Mouse (Mus musculus): ENCODE measurements at regions not wholly inside any gene's neighbourhood (a gene's known extent, or its start where the extent isn't known, plus 50 kb on each side); places are given as distances from the start of the nearest gene placed in this dataset.

DNA sequence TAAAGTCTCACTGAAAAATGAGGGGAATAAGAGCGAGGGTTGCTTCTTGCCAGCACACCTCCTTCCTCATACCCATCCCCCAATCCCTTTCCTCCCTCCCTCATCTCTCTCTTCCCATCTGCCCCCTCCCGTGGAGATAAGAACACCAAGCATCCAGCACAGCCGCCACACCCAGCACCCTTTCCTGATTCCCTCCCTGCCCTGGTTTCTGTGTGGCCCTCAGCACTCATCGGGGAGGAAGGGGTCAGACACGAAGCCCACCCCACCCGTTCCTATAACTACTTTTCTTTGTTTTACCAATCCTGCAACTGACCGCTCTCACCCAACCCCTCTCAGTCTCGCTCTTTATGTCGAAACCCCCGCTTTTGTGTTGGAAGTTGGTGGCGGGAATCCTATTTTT is 137.3 kb downstream of the Rpl14 start:
- TF ChIP-seq UBTF (IDR thresholded peaks at IDR 0.05; ENCODE audit: borderline replicate concordance, insufficient read depth, low read depth, low read length) (no peak), MXI1 (IDR thresholded peaks at IDR 0.05; ENCODE audit: low read depth, low read length) (no peak), MYC (IDR thresholded peaks at IDR 0.05; ENCODE audit: low read depth, low read length) (no peak), MAZ (IDR thresholded peaks at IDR 0.05; ENCODE audit: low read depth, low read length) (no peak), RCOR1 (IDR thresholded peaks at IDR 0.05; ENCODE audit: low read depth, low read length) (no peak), NRF1 (IDR thresholded peaks at IDR 0.05; ENCODE audit: insufficient read depth, low read depth, low read length, poor library complexity, severe bottlenecking) (no peak), POLR2A (IDR thresholded peaks at IDR 0.05; ENCODE audit: control insufficient read depth in 1 of 2, insufficient read depth in 1 of 2, low read depth in 1 of 2, low read length in 2 of 2, poor library complexity in 1 of 2) (no peak)
- no peaks in the 10 kb centered on the region for H3K36me3 ChIP-seq (ENCODE audit: control insufficient read depth in 1 of 2, insufficient read depth in 2 of 2, low read length in 2 of 2)
- H3K4me3 ChIP-seq (ENCODE audit: control insufficient read depth in 1 of 2, insufficient read depth in 1 of 2, low read depth in 2 of 2, low read length in 2 of 2), result no peak overlapping the region
- H3K9me3 ChIP-seq (replicated peaks; ENCODE audit: insufficient read depth, low read length), result no peaks in the 10 kb centered on the region
- DNase-seq (ENCODE audit: low read depth, low spot score), result no peak
- H3K27me3 ChIP-seq (ENCODE audit: control insufficient read depth in 1 of 2, insufficient read depth in 2 of 2, low read length in 2 of 2), result no peaks in the 10 kb centered on the region
- H3K9ac ChIP-seq (ENCODE audit: control insufficient read depth, low read depth, low read length, poor library complexity, severe bottlenecking), result no peak overlapping the region
- H3K27ac ChIP-seq (ENCODE audit: control insufficient read depth, low read depth, low read length), result no peak overlapping the region
- peaks cover 0 to 9% of the 10 kb centered on the region in 2 experiments; a peak in 2 of 4 replicates for H3K4me1 ChIP-seq (ENCODE audit: control insufficient read depth in 1 of 2, insufficient read depth in 2 of 2, low read length in 2 of 2)
- no peaks in the 10 kb centered on the region for H3K79me2 ChIP-seq (ENCODE audit: control insufficient read depth, insufficient read depth, low read length, poor library complexity)

- H3K27ac ChIP-seq (ENCODE audit: control insufficient read depth, low read depth, low read length), result no peak overlapping the region
- no peaks in the 10 kb centered on the region for H3K27me3 ChIP-seq (ENCODE audit: control insufficient read depth in 1 of 2, insufficient read depth in 2 of 2, low read length in 2 of 2)
- H3K79me2 ChIP-seq (ENCODE audit: control insufficient read depth, insufficient read depth, low read length, poor library complexity), result no peaks in the 10 kb centered on the region
- no peak overlapping the region for H3K9ac ChIP-seq (ENCODE audit: control insufficient read depth, low read depth, low read length, poor library complexity, severe bottlenecking)
- H3K36me3 ChIP-seq (ENCODE audit: control insufficient read depth in 1 of 2, insufficient read depth in 2 of 2, low read length in 2 of 2), result no peaks in the 10 kb centered on the region
- DNase-seq (ENCODE audit: low read depth, low spot score), result peak; percentile 18
- peaks cover 0 to 9% of the 10 kb centered on the region in 2 experiments; a peak in 2 of 4 replicates for H3K4me1 ChIP-seq (ENCODE audit: control insufficient read depth in 1 of 2, insufficient read depth in 2 of 2, low read length in 2 of 2)
- H3K4me3 ChIP-seq (ENCODE audit: control insufficient read depth in 1 of 2, insufficient read depth in 1 of 2, low read depth in 2 of 2, low read length in 2 of 2), result no peak overlapping the region
- no peaks in the 10 kb centered on the region for H3K9me3 ChIP-seq (replicated peaks; ENCODE audit: insufficient read depth, low read length)
- TF ChIP-seq USF1 (IDR thresholded peaks at IDR 0.05; ENCODE audit: low read depth, low read length) (peak; percentile 74), ETS1 (IDR thresholded peaks at IDR 0.05; ENCODE audit: low read depth, low read length) (no peak)
Measured at GRCm38 (mm10) chr9:120709146-120709655, 138.0 kb downstream of the Rpl14 start.

GRCm38 (mm10) chr9:120712987-120713386 is 141.7 kb downstream of the Rpl14 start:
- H3K9ac ChIP-seq (ENCODE audit: control insufficient read depth, low read depth, low read length, poor library complexity, severe bottlenecking), result no peak overlapping the region
- no peaks in the 10 kb centered on the region for H3K9me3 ChIP-seq (replicated peaks; ENCODE audit: insufficient read depth, low read length)

More at GRCm38 (mm10) chr9:120712987-120713386, 141.7 kb downstream of the Rpl14 start:
- peak; percentile 11; the same call in 1 of the 2 replicates for TF ChIP-seq SMC3 (IDR thresholded peaks at IDR 0.05; ENCODE audit: low read depth, low read length)
- TF ChIP-seq GABPA (IDR thresholded peaks at IDR 0.05; ENCODE audit: low read depth, low read length), result no peak
- TF ChIP-seq JUND (IDR thresholded peaks at IDR 0.05; ENCODE audit: low read depth, low read length), result no peak
- TF ChIP-seq CTCF (IDR thresholded peaks at IDR 0.05 in 2 of 3, conservative IDR thresholded peaks at IDR 0.05 in 1 of 3; ENCODE audit: control insufficient read depth in 1 of 3, insufficient read depth in 1 of 3, low read depth in 2 of 3, low read length in 3 of 3, poor library complexity in 1 of 3, severe bottlenecking in 1 of 3), result peak in 2 of 3 experiments; percentile 15 to 26; a peak in 1 of 6 replicates
- TF ChIP-seq NELFE (IDR thresholded peaks at IDR 0.05; ENCODE audit: low read depth, low read length), result no peak
- no peak for TF ChIP-seq E2F4 (IDR thresholded peaks at IDR 0.05; ENCODE audit: borderline replicate concordance, low read depth, low read length)
- H3K79me2 ChIP-seq (ENCODE audit: control insufficient read depth, insufficient read depth, low read length, poor library complexity), result no peaks in the 10 kb centered on the region
- no peak for DNase-seq (ENCODE audit: low read depth, low spot score)
- H3K36me3 ChIP-seq (ENCODE audit: control insufficient read depth in 1 of 2, insufficient read depth in 2 of 2, low read length in 2 of 2), result no peaks in the 10 kb centered on the region
- peaks cover 0 to 9% of the 10 kb centered on the region in 2 experiments; a peak in 2 of 4 replicates for H3K4me1 ChIP-seq (ENCODE audit: control insufficient read depth in 1 of 2, insufficient read depth in 2 of 2, low read length in 2 of 2)
- no peak overlapping the region for H3K4me3 ChIP-seq (ENCODE audit: control insufficient read depth in 1 of 2, insufficient read depth in 1 of 2, low read depth in 2 of 2, low read length in 2 of 2)
- no peak overlapping the region for H3K27ac ChIP-seq (ENCODE audit: control insufficient read depth, low read depth, low read length)
- H3K27me3 ChIP-seq (ENCODE audit: control insufficient read depth in 1 of 2, insufficient read depth in 2 of 2, low read length in 2 of 2), result no peaks in the 10 kb centered on the region
